Mouse (Mus musculus) ES-Bruce4 (cell line): ENCODE results near the gene Sgms1. TPM values are rescaled to one million over a fixed set of nuclear protein-coding genes. Genes with fewer than 3 reads are reported as not detected.
"Not testable (repeated sequence)": the region's sequence is repeated elsewhere in the genome, so short reads cannot be mapped to it uniquely, and the experiment has no call there.

Experiments used
- H3K27ac ChIP-seq: 2 replicates; pipeline ENCODE4 v1.5.1; 2012; ENCODE audit warnings: low read length, inconsistent platforms; ENCODE audit not compliant: insufficient read depth
- H3K27me3 ChIP-seq: 2 replicates; pipeline ENCODE4 v1.6.1; 2012; ENCODE audit warnings: mild to moderate bottlenecking, low read length, inconsistent platforms; ENCODE audit not compliant: control insufficient read depth, poor library complexity, insufficient read depth, severe bottlenecking
- H3K36me3 ChIP-seq: 2 replicates; pipeline ENCODE4 v1.6.1; 2012; ENCODE audit warnings: inconsistent platforms, mild to moderate bottlenecking, low read length, moderate library complexity; ENCODE audit not compliant: control insufficient read depth, poor library complexity, insufficient read depth, severe bottlenecking
- H3K4me1 ChIP-seq: one replicate; pipeline ENCODE4 v1.8.1; 2011; ENCODE audit warnings: low read length; ENCODE audit not compliant: control insufficient read depth, insufficient read depth
- H3K4me3 ChIP-seq: 2 replicates; pipeline ENCODE4 v1.5.1; 2011; ENCODE audit warnings: low read depth, mild to moderate bottlenecking, low read length
- H3K9ac ChIP-seq: 2 replicates; pipeline ENCODE4 v1.6.1; 2012; ENCODE audit warnings: low read depth, mild to moderate bottlenecking, inconsistent platforms; ENCODE audit not compliant: poor library complexity, severe bottlenecking
- H3K9me3 ChIP-seq: replicated peaks from 2 replicates; pipeline ENCODE4 v1.6.1; 2012; ENCODE audit warnings: mild to moderate bottlenecking, low read length, inconsistent platforms; ENCODE audit not compliant: control insufficient read depth, poor library complexity, insufficient read depth, severe bottlenecking
- CTCF ChIP-seq: IDR thresholded peaks from one replicate; pipeline ENCODE4 v1.8.1; 2011; ENCODE audit warnings: low read depth, low read length
- EP300 ChIP-seq: IDR thresholded peaks from 2 replicates; pipeline ENCODE4 v1.6.1; 2011; ENCODE audit warnings: low read depth, low read length; ENCODE audit not compliant: insufficient read depth
- POLR2A ChIP-seq: IDR thresholded peaks from one replicate; pipeline ENCODE4 v1.8.1; 2011; ENCODE audit warnings: low read length; ENCODE audit not compliant: insufficient read depth
- polyA plus RNA-seq: library from polyadenylated mRNA; stranded (reverse); fragments of >200 nt; gene quantifications from 2 replicates; pipeline ENCODE4 v1.2.4, GENCODE M21; 2011; ENCODE audit warnings: low read depth; ENCODE audit not compliant: missing spikeins, insufficient read depth, insufficient read length

Sgms1 gene
- polyA plus RNA-seq, 1 experiment: 69.7 TPM

GRCm38 (mm10) chr19:32363587-32363986, 25.9 kb downstream of the Sgms1 start:
- H3K4me3 ChIP-seq: no peak overlapping the region
- no peaks in the 10 kb centered on the region for H3K36me3 ChIP-seq
- H3K27me3 ChIP-seq: no peaks in the 10 kb centered on the region; the same call in 1 of the 2 replicates
- H3K4me1 ChIP-seq: no peaks in the 10 kb centered on the region
- H3K9me3 ChIP-seq: no peaks in the 10 kb centered on the region
- H3K27ac ChIP-seq: no peak overlapping the region
- TF ChIP-seq POLR2A (no peak), EP300 (no peak), CTCF (no peak)
- no peak overlapping the region for H3K9ac ChIP-seq

- H3K4me3 ChIP-seq: no peak overlapping the region
- no peak overlapping the region for H3K9ac ChIP-seq
- TF ChIP-seq POLR2A (no peak), EP300 (no peak), CTCF (no peak)
- no peaks in the 10 kb centered on the region for H3K9me3 ChIP-seq
- no peaks in the 10 kb centered on the region; the same call in 1 of the 2 replicates for H3K27me3 ChIP-seq
- no peaks in the 10 kb centered on the region for H3K36me3 ChIP-seq
- H3K4me1 ChIP-seq: no peaks in the 10 kb centered on the region
- H3K27ac ChIP-seq: no peak overlapping the region
Observed at GRCm38 (mm10) chr19:32362520-32362919, 27.0 kb downstream of the Sgms1 start.

GRCm38 (mm10) chr19:32360989-32361698, 28.4 kb downstream of the Sgms1 start:
- Histone ChIP-seq H3K4me3 (no peak overlapping the region), H3K27me3 (no peaks in the 10 kb centered on the region; the same call in 1 of the 2 replicates), H3K27ac (no peak overlapping the region), H3K9ac (no peak overlapping the region), H3K36me3 (no peaks in the 10 kb centered on the region), H3K9me3 (no peaks in the 10 kb centered on the region), H3K4me1 (no peaks in the 10 kb centered on the region)
- TF ChIP-seq CTCF (no peak), EP300 (no peak), POLR2A (no peak)

- H3K4me1 ChIP-seq: no peaks in the 10 kb centered on the region
- H3K27ac ChIP-seq: no peak overlapping the region
- H3K9me3 ChIP-seq: no peaks in the 10 kb centered on the region
- H3K36me3 ChIP-seq: no peaks in the 10 kb centered on the region
- H3K4me3 ChIP-seq: no peak overlapping the region
- H3K27me3 ChIP-seq: no peaks in the 10 kb centered on the region; the same call in 1 of the 2 replicates
- no peak for TF ChIP-seq EP300
- no peak for TF ChIP-seq CTCF
- TF ChIP-seq POLR2A: no peak
- H3K9ac ChIP-seq: no peak overlapping the region
Observed at GRCm38 (mm10) chr19:32360546-32360945, 29.0 kb downstream of the Sgms1 start.

GRCm38 (mm10) chr19:32358699-32359517, 30.6 kb downstream of the Sgms1 start:
- no peaks in the 10 kb centered on the region for H3K9me3 ChIP-seq
- H3K4me1 ChIP-seq: no peaks in the 10 kb centered on the region
- no peak overlapping the region for H3K4me3 ChIP-seq
- no peak overlapping the region for H3K27ac ChIP-seq
- no peak for TF ChIP-seq CTCF
- no peak for TF ChIP-seq EP300
- no peak for TF ChIP-seq POLR2A
- H3K27me3 ChIP-seq: no peaks in the 10 kb centered on the region; the same call in 1 of the 2 replicates
- no peaks in the 10 kb centered on the region for H3K36me3 ChIP-seq
- no peak overlapping the region for H3K9ac ChIP-seq

GRCm38 (mm10) chr19:32358011-32358410, 31.5 kb downstream of the Sgms1 start:
- H3K27me3 ChIP-seq, H3K9ac ChIP-seq, H3K9me3 ChIP-seq, H3K4me3 ChIP-seq, H3K27ac ChIP-seq, H3K36me3 ChIP-seq, H3K4me1 ChIP-seq: not testable (repeated sequence)
